Mouse (Mus musculus): ENCODE measurements around the gene Arhgef39. TPM values are rescaled to one million over a fixed set of nuclear protein-coding genes. Genes with fewer than 3 reads are reported as not detected.
"Not testable (repeated sequence)": the region's sequence is repeated elsewhere in the genome, so short reads cannot be mapped to it uniquely, and the experiment has no call there.

Gene Arhgef39
- polyA plus RNA-seq, 1 experiment from 2014 or later: 35.2 TPM

- WGBS: 86% methylated on average over 5 of the region's 5 CpGs
Observed at GRCm38 (mm10) chr4:43490801-43491200, 8.7 kb downstream of the Arhgef39 start.

GRCm38 (mm10) chr4:43489611-43490010, 9.9 kb downstream of the Arhgef39 start:
- H3K9me3 ChIP-seq: no peaks in the 10 kb centered on the region; the same call in 1 of the 2 replicates
- no peak overlapping the region for H3K4me3 ChIP-seq
- H3K4me1 ChIP-seq: peaks cover 8% of the 10 kb centered on the region
- H3K27ac ChIP-seq: no peak overlapping the region
- H3K9ac ChIP-seq: no peak overlapping the region
- H3K27me3 ChIP-seq: no peaks in the 10 kb centered on the region
- no peaks in the 10 kb centered on the region for H3K36me3 ChIP-seq
- no peak overlapping the region for H3K4me2 ChIP-seq
- no peak for ATAC-seq (ENCODE audit: insufficient number of reproducible peaks, low FRiP score, low TSS enrichment, low read depth)
- WGBS: 92% methylated on average over 3 of the region's 3 CpGs

More at GRCm38 (mm10) chr4:43490801-43491200, 8.7 kb downstream of the Arhgef39 start:
- H3K9ac ChIP-seq: no peak overlapping the region
- peaks cover 15% of the 10 kb centered on the region for H3K4me1 ChIP-seq
- no peaks in the 10 kb centered on the region; the same call in 1 of the 2 replicates for H3K9me3 ChIP-seq
- H3K4me3 ChIP-seq: no peak overlapping the region
- peaks cover 5% of the 10 kb centered on the region for H3K36me3 ChIP-seq
- H3K4me2 ChIP-seq: no peak overlapping the region
- no peaks in the 10 kb centered on the region for H3K27me3 ChIP-seq
- no peak overlapping the region for H3K27ac ChIP-seq
- ATAC-seq (ENCODE audit: insufficient number of reproducible peaks, low FRiP score, low TSS enrichment, low read depth): no peak

GRCm38 (mm10) chr4:43485666-43486065, 13.8 kb downstream of the Arhgef39 start:
- not testable (repeated sequence) for H3K9me3 ChIP-seq; H3K36me3 ChIP-seq; H3K4me2 ChIP-seq; H3K4me3 ChIP-seq; H3K9ac ChIP-seq; ATAC-seq (ENCODE audit: insufficient number of reproducible peaks, low FRiP score, low TSS enrichment, low read depth); H3K4me1 ChIP-seq; H3K27me3 ChIP-seq; H3K27ac ChIP-seq
- 75% methylated on average over 5 of the region's 5 CpGs for WGBS

- Histone ChIP-seq H3K27ac (no peak within 1 kb of the TSS), H3K9ac (no peak within 1 kb of the TSS), H3K36me3 (no peaks in the 10 kb centered on the region), H3K4me3 (no peak within 1 kb of the TSS), H3K27me3 (no peaks in the 10 kb centered on the region), H3K4me1 (no peaks in the 10 kb centered on the region), H3K9me3 (no peaks in the 10 kb centered on the region), H3K4me2 (no peak within 1 kb of the TSS)
- WGBS: 54% methylated on average over 12 of the region's 12 CpGs
- no peak for ATAC-seq (ENCODE audit: insufficient number of reproducible peaks, low FRiP score, low TSS enrichment, low read depth)
Observed at GRCm38 (mm10) chr4:43483535-43484091, 15.9 kb downstream of the Arhgef39 start, which contains the start of gene Sit1. Gene Sit1 (minus strand): TSS chr4:43483734.

GRCm38 (mm10) chr4:43482591-43482990, 16.9 kb downstream of the Arhgef39 start:
- WGBS: 65% methylated on average over 10 of the region's 10 CpGs
- Histone ChIP-seq H3K9ac (no peak overlapping the region), H3K4me3 (no peak overlapping the region), H3K4me2 (no peak overlapping the region), H3K27ac (no peak overlapping the region), H3K9me3 (no peaks in the 10 kb centered on the region), H3K36me3 (no peaks in the 10 kb centered on the region), H3K27me3 (no peaks in the 10 kb centered on the region), H3K4me1 (peaks cover 5% of the 10 kb centered on the region)
- no peak for ATAC-seq (ENCODE audit: insufficient number of reproducible peaks, low FRiP score, low TSS enrichment, low read depth)

GRCm38 (mm10) chr4:43481894-43482456, 17.5 kb downstream of the Arhgef39 start:
- Histone ChIP-seq H3K9me3 (no peaks in the 10 kb centered on the region), H3K27ac (no peak overlapping the region), H3K9ac (no peak overlapping the region), H3K36me3 (no peaks in the 10 kb centered on the region), H3K27me3 (no peaks in the 10 kb centered on the region), H3K4me2 (no peak overlapping the region), H3K4me3 (no peak overlapping the region), H3K4me1 (peaks cover 5% of the 10 kb centered on the region)
- 63% methylated on average over 7 of the region's 7 CpGs for WGBS
- ATAC-seq (ENCODE audit: insufficient number of reproducible peaks, low FRiP score, low TSS enrichment, low read depth): no peak

- Histone ChIP-seq H3K36me3 (no peaks in the 10 kb centered on the region), H3K27me3 (no peaks in the 10 kb centered on the region), H3K4me1 (peaks cover 5% of the 10 kb centered on the region), H3K4me2 (no peak overlapping the region), H3K27ac (no peak overlapping the region), H3K9ac (no peak overlapping the region), H3K9me3 (no peaks in the 10 kb centered on the region), H3K4me3 (no peak overlapping the region)
- no peak for ATAC-seq (ENCODE audit: insufficient number of reproducible peaks, low FRiP score, low TSS enrichment, low read depth)
- 75% methylated on average over 5 of the region's 5 CpGs for WGBS
Observed at GRCm38 (mm10) chr4:43480985-43481384, 18.5 kb downstream of the Arhgef39 start.

GRCm38 (mm10) chr4:43478906-43479832, 20.3 kb downstream of the Arhgef39 start:
- Histone ChIP-seq H3K27ac (no peak overlapping the region), H3K4me2 (no peak overlapping the region), H3K36me3 (no peaks in the 10 kb centered on the region), H3K27me3 (no peaks in the 10 kb centered on the region), H3K9ac (no peak overlapping the region), H3K4me3 (no peak overlapping the region), H3K4me1 (peaks cover 5% of the 10 kb centered on the region), H3K9me3 (no peaks in the 10 kb centered on the region)
- ATAC-seq (ENCODE audit: insufficient number of reproducible peaks, low FRiP score, low TSS enrichment, low read depth): no peak
- WGBS: 46% methylated on average over 24 of the region's 24 CpGs

GRCm38 (mm10) chr4:43478534-43478858, 21.0 kb downstream of the Arhgef39 start:
- peaks cover 5% of the 10 kb centered on the region for H3K4me1 ChIP-seq
- WGBS: 48% methylated on average over 8 of the region's 8 CpGs
- no peak overlapping the region for H3K9ac ChIP-seq
- no peaks in the 10 kb centered on the region for H3K9me3 ChIP-seq
- H3K36me3 ChIP-seq: no peaks in the 10 kb centered on the region
- no peaks in the 10 kb centered on the region for H3K27me3 ChIP-seq
- H3K4me2 ChIP-seq: peak overlapping the region; percentile 38
- H3K27ac ChIP-seq: peak overlapping the region; percentile 48; the same call in 1 of the 2 replicates
- no peak for ATAC-seq (ENCODE audit: insufficient number of reproducible peaks, low FRiP score, low TSS enrichment, low read depth)
- H3K4me3 ChIP-seq: peak overlapping the region; percentile 28

- Histone ChIP-seq H3K27ac (peak overlapping the region; percentile 48; the same call in 1 of the 2 replicates), H3K4me2 (peak overlapping the region; percentile 38), H3K36me3 (no peaks in the 10 kb centered on the region), H3K9ac (no peak overlapping the region), H3K4me1 (peaks cover 5% of the 10 kb centered on the region), H3K27me3 (no peaks in the 10 kb centered on the region), H3K4me3 (peak overlapping the region; percentile 28), H3K9me3 (no peaks in the 10 kb centered on the region)
- peak; percentile 82 for ATAC-seq (ENCODE audit: insufficient number of reproducible peaks, low FRiP score, low TSS enrichment, low read depth)
- 22% methylated on average over 11 of the region's 11 CpGs for WGBS
Observed at GRCm38 (mm10) chr4:43477857-43478533, 21.5 kb downstream of the Arhgef39 start.

- Histone ChIP-seq H3K9me3 (no peaks in the 10 kb centered on the region), H3K4me1 (peaks cover 5% of the 10 kb centered on the region), H3K27ac (no peak overlapping the region), H3K27me3 (no peaks in the 10 kb centered on the region), H3K9ac (no peak overlapping the region), H3K36me3 (no peaks in the 10 kb centered on the region), H3K4me3 (no peak overlapping the region), H3K4me2 (no peak overlapping the region)
- ATAC-seq (ENCODE audit: insufficient number of reproducible peaks, low FRiP score, low TSS enrichment, low read depth): no peak
- WGBS: 87% methylated on average over 6 of the region's 6 CpGs
Observed at GRCm38 (mm10) chr4:43476604-43477003, 22.9 kb downstream of the Arhgef39 start.
